Mouse (Mus musculus) cerebellum, postnatal 4 days (tissue): ENCODE data around the gene Pigz.
"Not testable (repeated sequence)": the region's sequence is repeated elsewhere in the genome, so short reads cannot be mapped to it uniquely, and the experiment has no call there.

Source experiments
- DNase-seq, 2 experiments: peaks; one replicate each; pipeline ENCODE4 v3.0.0; 2022; ENCODE audit warnings: low spot score in 2 of 2, mixed read lengths in 1 of 2

The Pigz gene

GRCm38 (mm10) chr16:31931330-31931729 lies 2.3 kb upstream of the Pigz start:
- no peak for DNase-seq

GRCm38 (mm10) chr16:31932255-31932654 lies 1.4 kb upstream of the Pigz start:
- no peak for DNase-seq

- DNase-seq: peak; percentile 78 to 93
These were observed 582 bp upstream of the Pigz start for GRCm38 (mm10) chr16:31932840-31933697.

- DNase-seq: peak in 1 of 2 experiments; percentile 11
These were observed 929 bp downstream of the Pigz start for GRCm38 (mm10) chr16:31934550-31935010.

DNA sequence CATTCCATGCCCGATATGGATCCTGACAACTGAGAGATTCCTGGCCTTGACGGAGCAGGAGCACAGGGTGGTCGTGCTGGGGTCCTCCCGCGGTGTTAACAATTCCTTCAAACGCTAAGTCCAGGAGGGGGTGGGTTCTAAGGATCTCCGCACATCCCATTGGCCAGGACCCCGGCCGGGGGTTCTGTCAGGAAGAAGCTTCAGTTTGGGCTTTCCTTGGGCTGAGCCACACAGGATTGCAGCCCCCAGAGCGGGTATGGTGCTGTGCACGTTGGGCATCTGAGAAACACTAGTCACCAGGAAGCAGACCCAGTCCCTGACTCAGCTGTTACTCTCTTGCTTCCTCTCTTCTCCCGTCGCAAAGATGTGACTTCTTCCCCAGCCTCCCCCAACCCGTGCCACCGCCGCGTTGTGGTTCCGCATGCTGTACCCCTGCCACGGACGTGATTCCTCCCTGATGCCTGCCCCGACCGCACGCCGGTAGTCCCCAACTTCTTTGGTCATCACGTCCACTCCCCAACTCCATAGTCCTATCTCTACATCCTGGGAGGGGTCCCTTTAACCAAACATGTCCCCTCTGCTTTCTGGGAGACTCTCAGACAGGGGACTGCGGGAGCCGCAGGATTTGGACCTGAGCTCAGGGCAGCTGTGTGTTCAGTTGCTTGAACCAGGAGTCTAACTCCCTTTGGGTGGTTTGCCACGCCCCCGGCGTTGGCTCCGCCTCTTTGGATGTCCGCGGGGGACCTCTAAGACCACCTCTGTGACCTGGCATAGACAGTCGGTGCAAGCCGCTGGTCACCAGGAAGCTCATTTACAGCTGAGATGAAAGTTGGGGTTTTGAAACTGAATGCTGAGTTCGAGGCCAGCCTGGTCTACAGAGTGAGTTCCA lies 1.7 kb downstream of the Pigz start:
- peak in 1 of 2 experiments; percentile 25 for DNase-seq

DNA sequence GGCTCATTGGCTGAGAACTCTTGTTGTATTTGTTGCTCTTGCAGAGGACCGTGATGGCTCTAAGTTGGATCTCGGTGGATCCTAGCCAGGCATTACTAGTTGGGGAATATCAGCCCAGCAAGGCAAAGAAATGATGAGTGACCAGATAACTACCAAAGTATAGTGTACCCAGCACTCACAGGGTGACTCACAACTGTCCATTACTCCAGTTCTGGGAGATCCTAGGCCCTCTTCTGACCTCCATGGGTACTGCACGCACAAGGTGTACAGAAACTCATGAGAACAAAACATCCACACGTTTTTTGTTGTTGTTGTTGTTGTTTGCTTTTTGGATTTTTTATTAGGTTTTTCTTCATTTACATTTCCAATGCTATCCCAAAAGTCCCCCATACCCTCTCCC lies 2.9 kb downstream of the Pigz start:
- no peak for DNase-seq

DNA sequence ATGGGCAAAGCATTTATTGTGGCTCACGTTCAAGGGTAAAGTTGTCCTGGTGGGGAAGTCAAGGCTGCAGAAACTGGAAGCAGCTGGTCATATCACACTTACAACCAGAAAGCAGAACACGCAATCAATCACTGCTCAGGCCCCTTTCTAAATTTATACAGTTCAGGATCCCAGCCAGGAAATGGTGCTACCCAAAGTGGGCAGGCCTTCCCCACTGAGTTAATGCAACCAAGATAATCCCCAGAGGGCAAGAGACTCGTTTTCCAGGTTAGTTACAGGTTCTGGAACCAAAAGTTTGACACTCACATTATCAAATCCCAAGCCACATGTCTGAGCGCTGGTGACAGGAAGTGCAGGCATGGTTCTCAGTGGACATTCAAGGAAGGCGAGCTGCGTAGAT lies 5.2 kb downstream of the Pigz start:
- DNase-seq: no peak

- no peak for DNase-seq
These were observed 6.9 kb downstream of the Pigz start for GRCm38 (mm10) chr16:31940586-31940985.

- DNase-seq: peak; percentile 66 to 81
These were observed 10.3 kb downstream of the Pigz start for GRCm38 (mm10) chr16:31943980-31944379.

DNA sequence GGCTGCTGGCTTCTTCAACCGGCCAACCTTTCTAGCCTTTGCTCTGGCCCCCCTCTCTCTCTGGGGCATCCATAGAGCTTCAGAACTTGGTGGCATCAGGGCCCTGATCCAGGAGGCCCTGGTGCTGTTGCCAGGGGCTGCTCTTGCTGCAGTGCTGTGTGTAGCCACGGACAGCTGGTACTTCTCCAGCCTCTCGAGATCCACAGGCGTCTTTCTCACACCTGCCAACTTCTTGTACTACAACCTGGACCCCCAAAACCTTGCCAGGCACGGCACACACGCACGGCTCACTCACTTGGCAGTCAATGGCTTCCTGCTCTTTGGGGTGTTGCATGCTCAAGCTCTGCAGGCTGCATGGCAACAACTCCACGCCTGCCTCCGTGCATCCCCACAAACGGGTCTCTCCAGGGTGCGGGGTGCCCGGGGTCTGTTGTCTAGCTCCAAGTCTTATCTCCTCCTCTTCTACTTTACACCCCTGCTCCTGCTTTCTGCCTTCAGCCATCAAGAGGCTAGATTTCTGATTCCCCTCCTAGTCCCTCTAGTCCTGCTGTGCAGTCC lies 11.1 kb downstream of the Pigz start:
- DNase-seq: no peak

DNA sequence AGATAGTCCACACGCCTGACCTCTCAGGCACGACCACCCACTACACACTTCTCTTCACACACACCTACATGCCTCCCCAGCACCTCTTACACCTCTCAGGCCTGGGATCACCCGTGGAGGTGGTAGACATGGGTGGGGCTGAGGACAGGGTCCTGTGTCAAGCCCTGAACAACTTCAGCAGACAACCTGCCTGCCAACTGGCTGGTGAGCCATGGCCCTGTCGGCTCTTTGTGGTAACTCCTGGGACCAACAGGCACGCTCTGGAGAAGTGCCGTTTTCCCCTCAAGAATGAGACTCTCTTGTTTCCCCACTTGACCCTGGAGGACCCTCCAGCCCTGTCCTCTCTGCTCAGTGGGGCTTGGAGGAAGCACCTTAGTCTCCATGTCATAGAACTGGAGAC lies 11.7 kb downstream of the Pigz start:
- no peak for DNase-seq

DNA sequence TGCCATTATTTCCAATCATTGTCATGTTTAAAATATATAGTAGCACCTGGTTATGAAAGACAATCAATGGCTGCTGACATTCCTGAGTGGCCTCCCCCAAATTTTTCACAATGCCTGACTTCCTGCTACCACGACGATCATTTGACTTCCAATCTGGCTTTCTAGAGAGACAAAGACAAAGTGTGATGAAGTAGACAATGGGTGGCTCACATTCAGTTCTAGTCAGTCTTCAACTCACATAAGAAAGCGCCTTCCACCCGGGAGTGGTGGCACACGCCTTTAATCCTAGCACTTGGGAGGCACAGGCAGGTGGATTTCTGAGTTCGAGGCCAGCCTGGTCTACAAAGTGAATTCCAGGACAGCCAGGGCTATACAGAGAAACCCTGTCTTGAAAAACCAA lies 12.3 kb downstream of the Pigz start:
- not testable (repeated sequence) for DNase-seq

GRCm38 (mm10) chr16:31947333-31947732 lies 13.7 kb downstream of the Pigz start:
- DNase-seq: no peak

- no peak for DNase-seq
These were observed 14.3 kb downstream of the Pigz start for GRCm38 (mm10) chr16:31947901-31948316.

GRCm38 (mm10) chr16:31948345-31948774 lies 14.7 kb downstream of the Pigz start, which contains the start of the genes 0610012G03Rik and Ncbp2:
0610012G03Rik (minus strand) TSS chr16:31948494.
Ncbp2 (plus strand) TSS chr16:31948513.
- peak; percentile 98 for DNase-seq

DNA sequence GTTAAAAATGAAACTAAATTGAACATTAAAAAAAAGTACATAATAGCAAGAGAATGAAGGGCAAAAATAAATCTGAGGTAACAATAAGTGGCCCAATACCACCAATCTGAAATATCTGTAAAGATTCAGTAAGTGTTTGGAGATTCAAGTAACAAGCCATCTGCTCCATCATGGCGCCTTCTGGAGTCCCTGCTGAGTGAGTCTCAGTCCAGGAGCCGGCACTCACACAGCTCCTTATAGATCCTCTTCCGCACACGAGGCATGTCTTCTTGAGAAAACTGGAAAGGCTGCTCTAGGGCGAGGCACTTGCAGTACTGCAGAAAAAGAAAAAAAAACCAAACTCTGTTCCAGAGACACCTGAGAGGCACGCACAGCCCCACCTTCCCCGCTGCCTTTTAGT lies 29.6 kb downstream of the Pigz start:
- DNase-seq: no peak

DNA sequence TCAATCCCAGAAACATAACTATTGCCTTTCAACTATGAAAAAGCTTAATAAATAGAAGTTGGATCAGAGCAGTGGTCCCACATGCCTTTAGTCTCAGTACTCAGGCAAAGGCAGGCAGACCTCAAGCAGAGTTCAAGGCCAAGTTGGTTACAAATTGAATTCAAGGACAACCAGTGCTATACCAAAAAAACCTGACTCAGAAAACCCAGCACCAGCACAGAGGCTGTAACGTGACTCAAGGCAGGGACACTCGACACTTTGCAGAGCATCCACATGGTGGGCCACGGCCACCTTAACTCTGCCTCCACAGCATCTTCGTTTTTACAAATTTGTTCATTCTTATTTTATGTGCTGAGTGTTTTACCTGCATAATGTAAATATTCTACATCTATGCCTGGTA lies 41.6 kb downstream of the Pigz start:
- no peak for DNase-seq

DNA sequence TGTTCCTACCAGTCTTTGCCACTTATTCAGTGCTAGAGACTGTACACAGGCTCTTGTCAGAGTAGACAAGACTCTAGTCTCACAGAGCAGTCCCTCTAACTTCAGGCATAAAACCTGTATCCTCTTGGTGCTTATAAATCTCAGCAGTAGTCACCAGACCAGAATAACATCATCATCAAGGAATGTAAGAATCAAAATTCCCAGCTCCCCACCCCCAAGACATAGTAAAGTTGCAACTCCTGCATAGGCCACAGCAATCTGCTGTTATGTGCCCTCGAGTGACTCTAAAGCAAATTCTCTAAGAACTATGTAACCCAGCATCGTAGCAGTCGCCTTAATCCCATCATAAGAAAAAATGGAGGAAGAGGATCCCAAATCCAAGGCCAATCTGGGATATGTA lies 45.9 kb downstream of the Pigz start:
- DNase-seq: no peak

- DNase-seq: no peak
These were observed 47.3 kb downstream of the Pigz start for GRCm38 (mm10) chr16:31980946-31981345.

GRCm38 (mm10) chr16:31992039-31992438 lies 58.4 kb downstream of the Pigz start:
- DNase-seq: no peak

GRCm38 (mm10) chr16:31993195-31993594 lies 59.5 kb downstream of the Pigz start:
- DNase-seq: no peak

- DNase-seq: no peak
These were observed 60.3 kb downstream of the Pigz start for GRCm38 (mm10) chr16:31993946-31994345.
